Mouse (Mus musculus): Measurements from ENCODE around the gene Gm42669. TPM values are rescaled to one million over a fixed set of nuclear protein-coding genes. Genes with fewer than 3 reads are reported as not detected.

Gm42669 gene
- polyA plus RNA-seq (2015; fragmentation: Nextera tagmentation; extraction: Ambion mirVana): 0.73 and 0.81 TPM in 2 replicates

DNA sequence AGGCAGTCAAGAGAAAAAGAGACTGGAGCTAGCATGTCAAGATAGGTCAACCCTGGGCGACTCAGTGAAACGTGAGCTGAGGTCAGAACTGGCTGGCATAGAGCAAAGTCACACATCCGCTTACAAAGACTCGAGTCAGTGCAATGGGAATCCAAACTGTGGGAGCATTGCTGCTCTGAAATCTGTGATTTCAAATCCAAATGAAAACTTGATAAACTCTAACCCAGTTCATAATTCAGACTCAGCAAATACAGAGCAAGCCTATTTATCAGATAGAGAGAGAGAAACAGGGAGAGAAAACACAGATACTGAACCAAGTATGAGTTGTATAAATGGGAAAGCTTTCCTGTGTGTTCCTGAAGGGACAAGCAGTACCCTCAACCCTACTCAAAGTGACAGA, at the start of gene Gm42669:
TSS of gene Gm42669 (plus strand) at position 301 of the 400 bp plus-strand sequence.
- Histone ChIP-seq H3K4me1 (ENCODE audit: control insufficient read depth, insufficient read depth, low read length) (no peaks in the 10 kb centered on the region), H3K9me3 (replicated peaks; ENCODE audit: control insufficient read depth, low read length, poor library complexity, severe bottlenecking) (no peaks in the 10 kb centered on the region), H3K36me3 (ENCODE audit: control insufficient read depth, insufficient read depth, low read length) (peaks cover 14% of the 10 kb centered on the region; the same call in 1 of the 2 replicates), H3K27ac (ENCODE audit: low read length) (no peak within 1 kb of the TSS), H3K4me2 (ENCODE audit: low read length) (no peak within 1 kb of the TSS), H3K4me3 (ENCODE audit: low read depth, low read length) (no peak within 1 kb of the TSS), H3K27me3 (ENCODE audit: control insufficient read depth, insufficient read depth, low read depth, low read length) (no peaks in the 10 kb centered on the region), H3K9ac (ENCODE audit: low read depth, low read length) (no peak within 1 kb of the TSS)
- WGBS: 90% methylated on average over 4 of the region's 4 CpGs
- ATAC-seq: no peak

DNA sequence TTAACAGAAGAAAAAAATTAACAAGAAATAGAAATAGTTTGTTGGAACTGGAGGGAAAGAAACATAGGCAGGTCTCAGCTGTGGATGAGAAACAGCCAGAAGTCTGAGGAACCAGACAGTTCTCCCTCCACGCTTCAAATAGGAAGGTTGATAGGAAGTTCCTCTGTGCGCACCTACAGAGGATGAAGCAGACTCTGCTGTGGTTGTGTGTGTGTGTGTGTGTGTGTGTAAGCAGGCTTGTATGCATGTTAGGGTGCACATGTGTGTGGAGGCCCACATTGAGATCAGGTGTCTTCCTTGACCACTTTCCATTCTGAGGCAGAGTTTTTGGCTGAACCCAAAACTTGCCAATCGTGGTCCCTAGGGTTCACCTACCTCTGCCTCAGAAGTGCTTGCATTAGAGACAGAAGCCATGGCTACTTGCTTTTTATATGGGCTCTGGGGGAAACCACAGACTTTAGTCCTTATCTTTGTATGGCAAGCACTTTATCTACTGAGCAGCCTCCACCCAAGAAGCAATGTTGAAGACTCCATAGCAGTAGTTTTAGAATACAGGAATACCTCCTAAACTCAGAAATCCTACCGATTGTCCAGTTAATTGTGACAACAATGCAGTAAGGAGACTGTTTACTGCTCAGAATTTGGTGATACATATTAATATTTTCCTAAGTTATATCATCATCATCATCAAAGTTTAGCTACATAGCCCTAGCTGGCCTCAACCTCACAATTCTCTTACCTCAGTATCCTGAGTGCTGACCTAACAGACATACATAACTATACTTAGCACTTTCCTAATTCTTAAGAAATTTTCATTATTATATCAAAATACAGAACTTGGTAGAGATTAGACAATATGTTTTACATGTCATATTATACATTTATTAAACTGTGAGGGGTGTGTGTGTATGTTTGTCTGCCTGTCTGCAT, 45.0 kb upstream of the Gm42669 start:
- H3K27me3 ChIP-seq (ENCODE audit: control insufficient read depth, insufficient read depth, low read depth, low read length): no peaks in the 10 kb centered on the region
- no peak overlapping the region for H3K4me2 ChIP-seq (ENCODE audit: low read length)
- H3K9ac ChIP-seq (ENCODE audit: low read depth, low read length): no peak overlapping the region
- no peak overlapping the region for H3K4me3 ChIP-seq (ENCODE audit: low read depth, low read length)
- no peaks in the 10 kb centered on the region for H3K9me3 ChIP-seq (replicated peaks; ENCODE audit: control insufficient read depth, low read length, poor library complexity, severe bottlenecking)
- no peak overlapping the region for H3K27ac ChIP-seq (ENCODE audit: low read length)
- H3K4me1 ChIP-seq (ENCODE audit: control insufficient read depth, insufficient read depth, low read length): no peaks in the 10 kb centered on the region
- ATAC-seq: no peak
- H3K36me3 ChIP-seq (ENCODE audit: control insufficient read depth, insufficient read depth, low read length): no peaks in the 10 kb centered on the region
- 92% methylated on average over 4 of the region's 4 CpGs for WGBS

DNA sequence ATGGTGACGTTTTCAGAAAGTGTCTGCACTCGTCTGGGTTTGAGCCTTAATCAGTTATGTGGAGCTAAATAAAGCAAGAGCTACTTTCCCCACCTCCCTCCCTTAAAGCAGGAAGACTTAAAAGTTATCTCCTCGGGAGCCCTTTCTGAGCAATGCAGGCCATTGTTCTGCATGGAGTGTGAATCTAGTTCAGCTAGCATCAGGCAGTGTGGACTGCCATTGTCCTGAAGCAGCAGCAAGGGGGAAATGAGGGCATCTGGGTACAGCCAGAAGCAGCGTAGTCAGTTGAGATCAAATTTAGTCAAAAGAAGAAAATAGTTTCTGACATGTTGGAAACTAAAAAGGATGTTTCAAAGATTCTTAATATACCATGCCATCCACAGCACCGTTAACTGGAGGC, 40.9 kb upstream of the Gm42669 start:
- Histone ChIP-seq H3K27me3 (ENCODE audit: control insufficient read depth, insufficient read depth, low read depth, low read length) (no peaks in the 10 kb centered on the region), H3K36me3 (ENCODE audit: control insufficient read depth, insufficient read depth, low read length) (no peaks in the 10 kb centered on the region), H3K4me1 (ENCODE audit: control insufficient read depth, insufficient read depth, low read length) (no peaks in the 10 kb centered on the region), H3K9ac (ENCODE audit: low read depth, low read length) (no peak overlapping the region), H3K4me3 (ENCODE audit: low read depth, low read length) (no peak overlapping the region), H3K9me3 (replicated peaks; ENCODE audit: control insufficient read depth, low read length, poor library complexity, severe bottlenecking) (no peaks in the 10 kb centered on the region), H3K4me2 (ENCODE audit: low read length) (no peak overlapping the region), H3K27ac (ENCODE audit: low read length) (no peak overlapping the region)
- WGBS: 20% methylated on average over 5 of the region's 5 CpGs
- no peak; the same call in 1 of the 2 replicates for ATAC-seq

DNA sequence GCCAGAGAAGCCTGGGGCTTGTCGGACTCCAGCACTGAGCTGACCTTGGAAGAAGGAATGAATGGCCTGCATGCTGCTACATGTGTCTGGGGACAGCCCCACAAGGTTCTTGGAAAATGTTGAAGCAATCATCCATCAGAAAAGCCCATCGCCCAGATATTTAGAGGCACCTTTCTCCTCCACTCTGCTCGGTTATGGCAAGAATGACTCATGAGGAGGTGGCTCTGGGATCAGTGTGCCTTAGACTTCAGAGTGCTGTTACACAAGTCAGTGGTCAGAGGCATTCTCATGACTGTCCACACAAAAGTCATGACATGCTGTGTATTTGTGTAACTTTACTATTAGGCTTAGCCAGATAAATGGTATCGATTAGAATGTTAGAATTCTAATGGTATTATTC, 40.3 kb upstream of the Gm42669 start:
- no peak overlapping the region for H3K4me2 ChIP-seq (ENCODE audit: low read length)
- whole genome bisulfite sequencing: 62% methylated on average over 4 of the region's 4 CpGs
- no peaks in the 10 kb centered on the region for H3K4me1 ChIP-seq (ENCODE audit: control insufficient read depth, insufficient read depth, low read length)
- no peaks in the 10 kb centered on the region for H3K27me3 ChIP-seq (ENCODE audit: control insufficient read depth, insufficient read depth, low read depth, low read length)
- H3K27ac ChIP-seq (ENCODE audit: low read length): no peak overlapping the region
- ATAC-seq: no peak
- H3K9me3 ChIP-seq (replicated peaks; ENCODE audit: control insufficient read depth, low read length, poor library complexity, severe bottlenecking): no peaks in the 10 kb centered on the region
- H3K9ac ChIP-seq (ENCODE audit: low read depth, low read length): no peak overlapping the region
- H3K36me3 ChIP-seq (ENCODE audit: control insufficient read depth, insufficient read depth, low read length): no peaks in the 10 kb centered on the region
- no peak overlapping the region for H3K4me3 ChIP-seq (ENCODE audit: low read depth, low read length)

DNA sequence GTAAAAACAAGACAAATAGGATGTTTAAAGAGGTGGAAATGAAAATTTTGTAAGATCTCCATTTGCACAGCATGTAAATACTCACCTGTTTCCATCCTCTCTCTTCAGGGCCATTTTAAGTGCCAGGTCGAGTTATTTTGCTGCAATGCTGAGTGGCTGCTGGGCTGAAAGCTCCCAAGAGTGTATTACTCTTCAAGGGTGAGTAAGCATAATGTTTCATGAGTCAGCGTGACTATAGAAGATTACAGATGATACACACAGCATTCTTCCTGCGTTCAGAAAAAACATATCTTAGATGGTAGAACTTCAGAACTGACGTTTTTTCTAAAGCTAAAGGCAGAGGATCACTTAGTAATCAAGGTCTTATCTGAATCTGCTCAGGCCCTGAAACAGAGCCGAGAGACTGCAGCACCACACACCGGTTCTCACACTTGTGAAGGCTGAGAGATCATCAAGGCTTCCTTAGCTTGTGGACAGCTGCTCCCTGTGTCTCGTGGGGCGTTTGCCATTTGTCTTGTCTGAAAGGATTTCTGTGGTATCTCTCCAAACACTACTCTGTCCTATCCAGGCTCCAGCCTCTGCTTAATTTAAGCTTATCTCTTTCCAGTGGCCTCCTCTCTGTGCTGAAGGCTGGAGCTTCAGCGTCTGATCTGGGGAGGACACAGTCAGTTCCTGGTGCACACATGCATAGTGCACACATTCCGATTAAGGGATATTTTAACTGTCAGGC, 36.7 kb upstream of the Gm42669 start:
- 73% methylated on average over 10 of the region's 10 CpGs for WGBS
- H3K9me3 ChIP-seq (replicated peaks; ENCODE audit: control insufficient read depth, low read length, poor library complexity, severe bottlenecking): no peaks in the 10 kb centered on the region
- no peak overlapping the region for H3K27ac ChIP-seq (ENCODE audit: low read length)
- no peak for ATAC-seq
- H3K4me3 ChIP-seq (ENCODE audit: low read depth, low read length): no peak overlapping the region
- H3K9ac ChIP-seq (ENCODE audit: low read depth, low read length): no peak overlapping the region
- H3K4me2 ChIP-seq (ENCODE audit: low read length): no peak overlapping the region
- H3K36me3 ChIP-seq (ENCODE audit: control insufficient read depth, insufficient read depth, low read length): no peaks in the 10 kb centered on the region
- H3K27me3 ChIP-seq (ENCODE audit: control insufficient read depth, insufficient read depth, low read depth, low read length): no peaks in the 10 kb centered on the region
- H3K4me1 ChIP-seq (ENCODE audit: control insufficient read depth, insufficient read depth, low read length): no peaks in the 10 kb centered on the region

DNA sequence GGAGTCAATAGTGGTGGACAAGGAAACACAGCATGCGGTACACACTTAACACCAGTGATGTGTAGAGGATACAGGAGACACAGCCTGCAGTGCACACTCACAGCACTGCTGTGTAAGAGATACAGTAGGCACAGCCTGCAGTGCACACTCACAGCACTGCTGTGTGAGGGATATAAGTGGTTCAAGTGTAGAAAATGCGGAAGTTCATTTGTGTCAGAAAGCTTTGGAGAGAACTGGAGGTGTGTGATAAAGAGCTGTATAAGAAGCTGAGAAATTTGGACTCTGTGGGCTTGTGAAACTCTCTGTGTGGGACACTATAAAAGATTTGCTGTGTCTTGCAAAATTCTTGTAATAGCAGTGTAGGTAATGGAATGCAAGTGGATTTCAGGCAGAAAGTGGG, 27.2 kb upstream of the Gm42669 start:
- no peaks in the 10 kb centered on the region for H3K9me3 ChIP-seq (replicated peaks; ENCODE audit: control insufficient read depth, low read length, poor library complexity, severe bottlenecking)
- 94% methylated on average over 2 of the region's 2 CpGs for WGBS
- H3K4me3 ChIP-seq (ENCODE audit: low read depth, low read length): no peak overlapping the region
- H3K27me3 ChIP-seq (ENCODE audit: control insufficient read depth, insufficient read depth, low read depth, low read length): no peaks in the 10 kb centered on the region
- no peak overlapping the region for H3K4me2 ChIP-seq (ENCODE audit: low read length)
- H3K4me1 ChIP-seq (ENCODE audit: control insufficient read depth, insufficient read depth, low read length): no peaks in the 10 kb centered on the region
- no peaks in the 10 kb centered on the region for H3K36me3 ChIP-seq (ENCODE audit: control insufficient read depth, insufficient read depth, low read length)
- no peak for ATAC-seq
- H3K27ac ChIP-seq (ENCODE audit: low read length): no peak overlapping the region
- H3K9ac ChIP-seq (ENCODE audit: low read depth, low read length): no peak overlapping the region

DNA sequence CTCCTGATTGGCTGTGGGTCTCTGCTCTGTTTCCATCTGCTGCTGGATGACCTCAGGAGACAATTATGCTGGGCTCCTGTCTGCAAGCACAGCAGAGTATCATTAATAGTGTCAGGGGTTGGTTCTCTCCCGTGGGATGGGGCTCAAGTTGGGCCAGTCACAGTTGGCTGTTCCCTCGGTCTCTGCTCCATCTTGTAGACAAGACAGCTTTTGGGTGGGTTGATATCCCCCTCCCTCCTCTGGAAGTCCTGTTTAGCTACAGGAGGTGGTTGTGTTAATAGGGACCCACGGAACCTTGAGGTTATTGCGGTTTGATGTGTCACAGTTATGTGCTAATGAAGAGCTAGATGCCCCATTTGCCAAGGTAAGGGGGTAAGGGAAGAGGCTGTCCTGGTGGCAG, 18.4 kb upstream of the Gm42669 start:
- H3K27me3 ChIP-seq (ENCODE audit: control insufficient read depth, insufficient read depth, low read depth, low read length): no peaks in the 10 kb centered on the region
- WGBS: 66% methylated on average over 4 of the region's 4 CpGs

DNA sequence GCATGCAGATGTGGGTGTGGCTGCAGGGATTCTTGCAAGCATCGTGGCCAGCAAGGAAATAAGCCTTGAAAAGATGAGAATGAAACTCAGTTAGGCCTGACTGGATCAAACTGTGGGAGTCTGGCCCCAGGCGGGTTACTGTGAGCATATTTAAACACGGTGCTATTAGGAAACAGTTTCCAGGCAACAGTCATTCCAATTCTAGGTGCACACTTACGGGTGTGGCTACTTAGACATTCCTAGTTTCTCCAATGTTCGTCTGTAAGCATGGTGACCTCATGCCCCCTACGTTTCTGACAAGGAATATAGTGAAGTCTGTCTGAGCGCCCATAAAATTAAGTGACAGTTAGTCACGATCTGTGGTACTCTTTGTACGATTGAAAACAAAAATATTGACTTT, 16.4 kb upstream of the Gm42669 start:
- no peaks in the 10 kb centered on the region for H3K27me3 ChIP-seq (ENCODE audit: control insufficient read depth, insufficient read depth, low read depth, low read length)
- no peaks in the 10 kb centered on the region for H3K36me3 ChIP-seq (ENCODE audit: control insufficient read depth, insufficient read depth, low read length)
- no peak for ATAC-seq
- H3K4me1 ChIP-seq (ENCODE audit: control insufficient read depth, insufficient read depth, low read length): no peaks in the 10 kb centered on the region
- no peak overlapping the region for H3K27ac ChIP-seq (ENCODE audit: low read length)
- no peak overlapping the region for H3K4me2 ChIP-seq (ENCODE audit: low read length)
- no peak overlapping the region for H3K4me3 ChIP-seq (ENCODE audit: low read depth, low read length)
- H3K9me3 ChIP-seq (replicated peaks; ENCODE audit: control insufficient read depth, low read length, poor library complexity, severe bottlenecking): no peaks in the 10 kb centered on the region
- WGBS: 79% methylated on average over 9 of the region's 9 CpGs
- H3K9ac ChIP-seq (ENCODE audit: low read depth, low read length): no peak overlapping the region

More for the DNA sequence above, 18.4 kb upstream of the Gm42669 start:
- Histone ChIP-seq H3K36me3 (ENCODE audit: control insufficient read depth, insufficient read depth, low read length) (no peaks in the 10 kb centered on the region), H3K4me1 (ENCODE audit: control insufficient read depth, insufficient read depth, low read length) (no peaks in the 10 kb centered on the region), H3K4me3 (ENCODE audit: low read depth, low read length) (no peak overlapping the region), H3K9ac (ENCODE audit: low read depth, low read length) (no peak overlapping the region), H3K4me2 (ENCODE audit: low read length) (no peak overlapping the region), H3K27ac (ENCODE audit: low read length) (no peak overlapping the region), H3K9me3 (replicated peaks; ENCODE audit: control insufficient read depth, low read length, poor library complexity, severe bottlenecking) (no peaks in the 10 kb centered on the region)
- ATAC-seq: no peak

DNA sequence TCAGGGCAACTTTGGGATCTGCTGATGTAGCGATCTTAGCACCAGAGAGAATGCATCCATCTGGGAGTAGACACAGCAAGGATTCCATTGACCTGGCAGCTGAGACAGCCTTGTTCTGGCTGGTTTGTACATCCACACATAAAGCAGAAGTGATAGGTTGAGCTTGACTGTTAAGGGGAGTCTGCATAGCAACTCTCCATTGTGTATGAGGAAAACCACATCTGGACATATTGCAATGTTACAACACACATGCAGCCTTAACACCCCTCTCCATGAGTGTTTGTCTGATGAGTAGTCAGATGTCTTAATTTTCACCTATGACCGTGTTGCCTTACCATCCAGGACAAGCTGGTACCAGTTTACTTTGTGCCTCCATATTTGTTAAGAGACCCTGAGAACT, 14.9 kb upstream of the Gm42669 start:
- Histone ChIP-seq H3K9me3 (replicated peaks; ENCODE audit: control insufficient read depth, low read length, poor library complexity, severe bottlenecking) (no peaks in the 10 kb centered on the region), H3K9ac (ENCODE audit: low read depth, low read length) (no peak overlapping the region), H3K36me3 (ENCODE audit: control insufficient read depth, insufficient read depth, low read length) (no peaks in the 10 kb centered on the region), H3K4me1 (ENCODE audit: control insufficient read depth, insufficient read depth, low read length) (no peaks in the 10 kb centered on the region), H3K27me3 (ENCODE audit: control insufficient read depth, insufficient read depth, low read depth, low read length) (no peaks in the 10 kb centered on the region), H3K4me3 (ENCODE audit: low read depth, low read length) (no peak overlapping the region), H3K27ac (ENCODE audit: low read length) (no peak overlapping the region), H3K4me2 (ENCODE audit: low read length) (no peak overlapping the region)
- WGBS: 92% methylated on average over 2 of the region's 2 CpGs
- no peak for ATAC-seq
